Mouse (Mus musculus) olfactory bulb, adult 2 months (tissue): Measurements from ENCODE around the gene Tgif2.

Source experiments
- CTCF ChIP-seq: fragments of 200-500 bp; IDR thresholded peaks from 2 replicates; pipeline ENCODE4 v1.5.1; 2012; ENCODE audit warnings: low read depth, mild to moderate bottlenecking, low read length, moderate library complexity; ENCODE audit not compliant: insufficient read depth
- POLR2A ChIP-seq: fragments of 200-500 bp; IDR thresholded peaks from 2 replicates; pipeline ENCODE4 v1.6.1; 2012; ENCODE audit warnings: mild to moderate bottlenecking, low read depth, low read length, moderate library complexity; ENCODE audit not compliant: insufficient read depth

DNA sequence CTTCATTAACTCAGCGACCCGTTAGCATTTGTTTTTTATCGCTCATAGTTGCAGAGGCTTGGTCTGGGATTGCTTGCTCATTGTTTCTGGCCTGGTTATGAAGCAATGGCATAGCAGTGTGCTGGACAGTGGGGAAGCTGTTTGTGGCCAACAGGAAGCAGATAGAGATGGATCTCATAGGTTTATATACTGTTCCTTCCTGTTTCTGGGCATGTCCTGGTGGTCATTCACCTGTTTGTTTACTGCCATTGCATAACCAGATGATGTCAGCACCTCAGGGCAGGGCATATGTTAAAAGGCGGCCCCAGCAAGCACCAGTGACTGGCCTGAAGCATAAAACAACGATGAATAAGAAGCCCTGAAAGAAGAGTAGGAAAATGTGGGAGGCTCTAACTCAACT is 10.7 kb downstream of the Tgif2 start:
- TF ChIP-seq CTCF (no peak), POLR2A (no peak)
